26 mouse cellular contexts compared by ENCODE assay signal in genomic region chr1:88681596-88681995, GRCm38 (mm10). TPM values are rescaled to one million over a fixed set of nuclear protein-coding genes. Genes with fewer than 3 reads are reported as not detected.
DNase-seq lines count a peak whose midpoint lies in the region; TF ChIP-seq lines count a peak whose summit lies in the region.
"Had no signal": no experiment of that assay in that cellular context is flagged by ENCODE, and none has a peak within 500 bp of the region (broad histone marks: within the 10 kb centered on the region; RNA-seq: fewer than 3 reads in every experiment).

No protein-coding gene starts in this region.

- 18% methylated on average over 4 of the region's 4 CpGs for WGBS in thymus, adult 2 months

- TF ChIP-seq POLR2A in thymus, adult 2 months (IDR thresholded peaks at IDR 0.05; ENCODE audit: control insufficient read depth, extremely low read depth, insufficient read depth, low read length, poor library complexity) = no peak

- H3K27ac ChIP-seq in thymus, adult 2 months (ENCODE audit: control insufficient read depth, insufficient read depth, low read length) = peak overlapping the region; percentile 93; the same call in 1 of the 2 replicates
- H3K27ac ChIP-seq: embryonic facial prominence, embryonic 13.5 days; embryonic facial prominence, embryonic 15.5 days; forebrain, embryonic 10.5 days; forebrain, embryonic 12.5 days had no signal

- TF ChIP-seq CTCF in thymus, adult 2 months (IDR thresholded peaks at IDR 0.05; ENCODE audit: borderline replicate concordance, control insufficient read depth, extremely low read depth, insufficient read depth, low read length, poor library complexity) = no peak

- H3K27me3 ChIP-seq in thymus, adult 2 months (ENCODE audit: control insufficient read depth, insufficient read depth, low read length) = no peaks in the 10 kb centered on the region
- H3K27me3 ChIP-seq: CH12.LX; embryonic facial prominence, embryonic 13.5 days; embryonic facial prominence, embryonic 15.5 days; forebrain, embryonic 12.5 days; Patski had no signal

- H3K4me1 ChIP-seq in thymus, adult 2 months (replicated peaks; ENCODE audit: control insufficient read depth, insufficient read depth, low read length) = peaks cover 61% of the 10 kb centered on the region
- H3K4me1 ChIP-seq: embryonic facial prominence, embryonic 13.5 days had no signal

- H3K36me3 ChIP-seq in thymus, adult 2 months (ENCODE audit: control insufficient read depth, insufficient read depth, low read length) = no peaks in the 10 kb centered on the region
- H3K36me3 ChIP-seq: embryonic facial prominence, embryonic 13.5 days; embryonic facial prominence, embryonic 15.5 days; forebrain, embryonic 10.5 days; forebrain, embryonic 12.5 days; G1E had no signal

- intact Hi-C loops in gastrocnemius, postnatal 36 days (cut with DNase I) = no loop called here

- DNase-seq in retina, postnatal 1 day = peak; percentile 18
- DNase-seq in retina, embryonic 14.5 days (ENCODE audit: low spot score) = no peak
- DNase-seq in thymus, adult 2 months = peak; percentile 58
- DNase-seq in thymus, postnatal 10 days (ENCODE audit: low spot score in 2 of 2) = peak; percentile 56 to 72
- DNase-seq in thymus, postnatal 25 days = peak; percentile 63
- no peak for DNase-seq in cerebellum, adult 18-20 months
- no peak for DNase-seq in left cerebral cortex, adult 9 months (ENCODE audit: low spot score in 2 of 2)
- DNase-seq in gastrocnemius, postnatal 36 days = no peak
- DNase-seq: adrenal gland, adult 8-10 months; adrenal gland, postnatal 14 days; adrenal gland, postnatal 36 days; B cell, adult 2 months; cerebellum, adult 11-12 months; cerebellum, adult 8-10 months; cerebellum, adult 9-11 months; cerebellum, postnatal 14 days; cerebellum, postnatal 36 days; embryo, embryonic 11 days had no signal

- H3K4me3 ChIP-seq in thymus, adult 2 months (ENCODE audit: control insufficient read depth, insufficient read depth, low read length) = no peak overlapping the region
- H3K4me3 ChIP-seq: embryonic facial prominence, embryonic 13.5 days; embryonic facial prominence, embryonic 15.5 days; erythroblast, embryonic 14.5 days; forebrain, embryonic 10.5 days; forebrain, embryonic 12.5 days had no signal

RNA-seq across cellular contexts. Expression of gene Arl4c, which starts 20.4 kb away (rescaled TPM):
- 71.3 and 98.8 TPM in 2 replicates for polyA plus RNA-seq in thymus, adult 2 months (2012; rRNA removed)
- 1 to 10 TPM in 1 of 2 experiments, under 1 TPM in 1; 0.96 to 1.2 TPM for total RNA-seq in gastrocnemius, postnatal 36 days (2021)
- polyA plus RNA-seq: G1E had no signal

Comparison
In these comparisons a context has a peak if more than half of its experiments do, and no peak if none do; other contexts are left out.
1. DNase-seq: peak in retina, postnatal 1 day (single experiment), thymus, adult 2 months (single experiment), thymus, postnatal 10 days (2 of 2) and thymus, postnatal 25 days (single experiment); none in retina, embryonic 14.5 days (single experiment), cerebellum, adult 18-20 months (0 of 2), left cerebral cortex, adult 9 months (0 of 2) and gastrocnemius, postnatal 36 days (0 of 2).